Mouse (Mus musculus) left cerebral cortex, adult 18-20 months (tissue): ENCODE data around the gene Nr1i3. TPM values are rescaled to one million over a fixed set of nuclear protein-coding genes. Genes with fewer than 3 reads are reported as not detected.

ENCODE experiments used
- DNase-seq, 2 experiments: peaks; one replicate each; pipeline ENCODE4 v3.0.0; 2021 to 2022; ENCODE audit warnings: low spot score in 2 of 2, mixed read lengths in 1 of 2
- total RNA-seq, 2 experiments: library from RNA; stranded (reverse); gene quantifications; 2 replicates each; pipeline ENCODE4 v1.2.3; 2021

Gene Nr1i3
- total RNA-seq, 2 experiments from 2014 or later: 0.12 to 0.14 TPM

GRCm38 (mm10) chr1:171250680-171251593 lies 37.2 kb downstream of the Nr1i3 start, which contains the start of gene Ndufs2:
Gene Ndufs2, minus strand, starts transcription at chr1:171251388.
- no peak for DNase-seq

GRCm38 (mm10) chr1:171251594-171252324 lies 38.0 kb downstream of the Nr1i3 start:
- no peak for DNase-seq

- no peak for DNase-seq
Observed at GRCm38 (mm10) chr1:171252415-171252814, 38.6 kb downstream of the Nr1i3 start.

- DNase-seq: no peak
Observed at GRCm38 (mm10) chr1:171256095-171256818, 42.5 kb downstream of the Nr1i3 start.

GRCm38 (mm10) chr1:171256937-171257548 lies 43.3 kb downstream of the Nr1i3 start:
- peak; percentile 54 to 67 for DNase-seq

GRCm38 (mm10) chr1:171257781-171258180 lies 44.0 kb downstream of the Nr1i3 start:
- DNase-seq: no peak

- no peak for DNase-seq
Observed at GRCm38 (mm10) chr1:171258921-171259320, 45.2 kb downstream of the Nr1i3 start.

GRCm38 (mm10) chr1:171260316-171260715 lies 46.5 kb downstream of the Nr1i3 start:
- DNase-seq: no peak

- peak; percentile 74 to 86 for DNase-seq
Observed at GRCm38 (mm10) chr1:171262594-171263130, 48.9 kb downstream of the Nr1i3 start.

- DNase-seq: no peak
Observed at GRCm38 (mm10) chr1:171263185-171263611, 49.4 kb downstream of the Nr1i3 start.

- DNase-seq: no peak
Observed at GRCm38 (mm10) chr1:171263666-171264461, 50.1 kb downstream of the Nr1i3 start.

GRCm38 (mm10) chr1:171265971-171266744 lies 52.4 kb downstream of the Nr1i3 start:
- no peak for DNase-seq

- DNase-seq: no peak
Observed at GRCm38 (mm10) chr1:171268341-171268740, 54.6 kb downstream of the Nr1i3 start.

GRCm38 (mm10) chr1:171269848-171270572 lies 56.2 kb downstream of the Nr1i3 start, which contains the start of gene B4galt3:
Gene B4galt3, plus strand, starts transcription at chr1:171270328.
- peak; percentile 96 to 98 for DNase-seq
